Mouse (Mus musculus) liver, adult (tissue): ENCODE results near the gene Smco3.

Experiments used
- GATA4 ChIP-seq: IDR thresholded peaks from 2 replicates; pipeline ENCODE4 v1.6.1; 2014; ENCODE audit warnings: mild to moderate bottlenecking, low read length; ENCODE audit not compliant: insufficient replicate concordance

Smco3 gene

GRCm38 (mm10) chr6:136821086-136821485 is 14.2 kb downstream of the Smco3 start:
- no peak for TF ChIP-seq GATA4

- TF ChIP-seq GATA4, result no peak
Measured at GRCm38 (mm10) chr6:136820381-136820780, 14.9 kb downstream of the Smco3 start.

GRCm38 (mm10) chr6:136817549-136817948 is 17.7 kb downstream of the Smco3 start:
- TF ChIP-seq GATA4, result no peak

GRCm38 (mm10) chr6:136816826-136817225 is 18.4 kb downstream of the Smco3 start:
- TF ChIP-seq GATA4, result no peak

- TF ChIP-seq GATA4, result no peak
Measured at GRCm38 (mm10) chr6:136815381-136815780, 19.9 kb downstream of the Smco3 start.

- no peak for TF ChIP-seq GATA4
Measured at GRCm38 (mm10) chr6:136813117-136813516, 22.1 kb downstream of the Smco3 start.

- TF ChIP-seq GATA4, result no peak
Measured at GRCm38 (mm10) chr6:136811196-136811595, 24.1 kb downstream of the Smco3 start.

GRCm38 (mm10) chr6:136809673-136810072 is 25.6 kb downstream of the Smco3 start:
- no peak for TF ChIP-seq GATA4

- TF ChIP-seq GATA4, result no peak
Measured at GRCm38 (mm10) chr6:136809077-136809476, 26.2 kb downstream of the Smco3 start.

GRCm38 (mm10) chr6:136808631-136809046 is 26.6 kb downstream of the Smco3 start:
- TF ChIP-seq GATA4, result no peak

- no peak for TF ChIP-seq GATA4
Measured at GRCm38 (mm10) chr6:136808014-136808417, 27.2 kb downstream of the Smco3 start, which contains the start of gene H2afj. Gene H2afj (plus strand): TSS chr6:136808244.

- TF ChIP-seq GATA4, result no peak
Measured at GRCm38 (mm10) chr6:136807395-136808013, 27.7 kb downstream of the Smco3 start.

GRCm38 (mm10) chr6:136806819-136807218 is 28.4 kb downstream of the Smco3 start:
- TF ChIP-seq GATA4, result no peak

- no peak for TF ChIP-seq GATA4
Measured at GRCm38 (mm10) chr6:136805409-136805775, 29.9 kb downstream of the Smco3 start.

- no peak for TF ChIP-seq GATA4
Measured at GRCm38 (mm10) chr6:136804705-136805408, 30.4 kb downstream of the Smco3 start.

- no peak; the same call in 1 of the 2 replicates for TF ChIP-seq GATA4
Measured at GRCm38 (mm10) chr6:136803739-136804633, 31.3 kb downstream of the Smco3 start, which contains the start of gene Hist4h4. Gene Hist4h4 (minus strand): TSS chr6:136804415.
